Mouse (Mus musculus): ENCODE measurements around the gene Gal3st2b.
A peak's percentile ranks its signal among the peaks of the same experiment; 100 is the strongest.
"Not testable (repeated sequence)": the region's sequence is repeated elsewhere in the genome, so short reads cannot be mapped to it uniquely, and the experiment has no call there.

Gene Gal3st2b

GRCm38 (mm10) chr1:93918011-93918410 lies at the start of gene Gal3st2b:
TSS of gene Gal3st2b (plus strand) at chr1:93918311.
- DNase-seq (ENCODE audit: extremely low read depth, low read depth): not testable (repeated sequence)

GRCm38 (mm10) chr1:93871594-93872105 lies 46.5 kb upstream of the Gal3st2b start:
- DNase-seq (ENCODE audit: extremely low read depth, low read depth): not testable (repeated sequence)

- not testable (repeated sequence) for DNase-seq (ENCODE audit: extremely low read depth, low read depth)
Measured at GRCm38 (mm10) chr1:93874405-93874804, 43.7 kb upstream of the Gal3st2b start.

GRCm38 (mm10) chr1:93881778-93882177 lies 36.3 kb upstream of the Gal3st2b start:
- DNase-seq (ENCODE audit: extremely low read depth, low read depth): not testable (repeated sequence)

GRCm38 (mm10) chr1:93890936-93891335 lies 27.2 kb upstream of the Gal3st2b start:
- DNase-seq (ENCODE audit: extremely low read depth, low read depth): not testable (repeated sequence)

GRCm38 (mm10) chr1:93897395-93897794 lies 20.7 kb upstream of the Gal3st2b start:
- not testable (repeated sequence) for DNase-seq (ENCODE audit: extremely low read depth, low read depth)

GRCm38 (mm10) chr1:93901291-93901690 lies 16.8 kb upstream of the Gal3st2b start:
- DNase-seq (ENCODE audit: extremely low read depth, low read depth): not testable (repeated sequence)

GRCm38 (mm10) chr1:93906690-93907089 lies 11.4 kb upstream of the Gal3st2b start:
- DNase-seq (ENCODE audit: extremely low read depth, low read depth): not testable (repeated sequence)

- DNase-seq (ENCODE audit: extremely low read depth, low read depth): not testable (repeated sequence)
Measured at GRCm38 (mm10) chr1:93908977-93909586, 9.0 kb upstream of the Gal3st2b start.

GRCm38 (mm10) chr1:93911877-93912276 lies 6.2 kb upstream of the Gal3st2b start:
- not testable (repeated sequence) for DNase-seq (ENCODE audit: extremely low read depth, low read depth)

GRCm38 (mm10) chr1:93917160-93917559 lies 951 bp upstream of the Gal3st2b start:
- not testable (repeated sequence) for DNase-seq (ENCODE audit: extremely low read depth, low read depth)

- not testable (repeated sequence) for DNase-seq (ENCODE audit: extremely low read depth, low read depth)
Measured at GRCm38 (mm10) chr1:93918775-93919174, 664 bp downstream of the Gal3st2b start.

- not testable (repeated sequence) for DNase-seq (ENCODE audit: extremely low read depth, low read depth)
Measured at GRCm38 (mm10) chr1:93919321-93919720, 1.2 kb downstream of the Gal3st2b start.

GRCm38 (mm10) chr1:93922609-93923008 lies 4.5 kb downstream of the Gal3st2b start:
- peak; percentile 27 for DNase-seq (ENCODE audit: extremely low read depth, low read depth)

- peak; percentile 22 for DNase-seq (ENCODE audit: extremely low read depth, low read depth)
Measured at GRCm38 (mm10) chr1:93923098-93923497, 5.0 kb downstream of the Gal3st2b start.

- not testable (repeated sequence) for DNase-seq (ENCODE audit: extremely low read depth, low read depth)
Measured at GRCm38 (mm10) chr1:93935378-93935777, 17.3 kb downstream of the Gal3st2b start.

- DNase-seq (ENCODE audit: extremely low read depth, low read depth): not testable (repeated sequence)
Measured at GRCm38 (mm10) chr1:93937807-93938206, 19.7 kb downstream of the Gal3st2b start.

- not testable (repeated sequence) for DNase-seq (ENCODE audit: extremely low read depth, low read depth)
Measured at GRCm38 (mm10) chr1:93938415-93938814, 20.3 kb downstream of the Gal3st2b start.

- DNase-seq (ENCODE audit: extremely low read depth, low read depth): not testable (repeated sequence)
Measured at GRCm38 (mm10) chr1:93949087-93949486, 31.0 kb downstream of the Gal3st2b start.

GRCm38 (mm10) chr1:93966489-93966888 lies 48.4 kb downstream of the Gal3st2b start:
- DNase-seq (ENCODE audit: extremely low read depth, low read depth): not testable (repeated sequence)

GRCm38 (mm10) chr1:93970380-93970779 lies 52.3 kb downstream of the Gal3st2b start:
- DNase-seq (ENCODE audit: extremely low read depth, low read depth): not testable (repeated sequence)

- DNase-seq (ENCODE audit: extremely low read depth, low read depth): not testable (repeated sequence)
Measured at GRCm38 (mm10) chr1:93970797-93971196, 52.7 kb downstream of the Gal3st2b start.

- not testable (repeated sequence) for DNase-seq (ENCODE audit: extremely low read depth, low read depth)
Measured at GRCm38 (mm10) chr1:93975764-93976163, 57.7 kb downstream of the Gal3st2b start.
